Mouse (Mus musculus): Measurements from ENCODE around the gene Inpp5a. TPM values are rescaled to one million over a fixed set of nuclear protein-coding genes. Genes with fewer than 3 reads are reported as not detected.
"Not testable (repeated sequence)": the region's sequence is repeated elsewhere in the genome, so short reads cannot be mapped to it uniquely, and the experiment has no call there.

Gene Inpp5a
- total RNA-seq, 2 experiments from 2014 or later = 183 to 186 TPM

DNA sequence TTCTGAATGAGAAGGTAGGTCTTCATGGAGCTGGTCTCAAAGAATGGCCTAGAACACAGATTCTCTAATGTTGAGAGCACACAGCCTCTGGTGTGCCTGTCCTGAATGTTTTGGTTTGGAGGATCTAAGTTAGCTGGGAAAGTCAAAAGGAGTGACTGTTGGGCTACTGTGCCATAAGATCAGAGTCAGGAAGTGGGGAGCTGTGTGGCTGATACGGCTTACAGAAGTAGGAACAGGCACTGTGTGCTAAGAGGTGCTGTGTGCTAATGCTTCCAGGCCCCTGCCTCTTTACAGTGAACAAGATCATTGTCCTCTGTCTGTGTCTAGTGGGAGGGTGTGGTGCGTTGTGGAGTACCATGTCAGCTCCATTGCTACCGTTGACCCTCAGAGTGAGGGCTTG lies 12.0 kb downstream of the Inpp5a start:
- DNase-seq = no peak

DNA sequence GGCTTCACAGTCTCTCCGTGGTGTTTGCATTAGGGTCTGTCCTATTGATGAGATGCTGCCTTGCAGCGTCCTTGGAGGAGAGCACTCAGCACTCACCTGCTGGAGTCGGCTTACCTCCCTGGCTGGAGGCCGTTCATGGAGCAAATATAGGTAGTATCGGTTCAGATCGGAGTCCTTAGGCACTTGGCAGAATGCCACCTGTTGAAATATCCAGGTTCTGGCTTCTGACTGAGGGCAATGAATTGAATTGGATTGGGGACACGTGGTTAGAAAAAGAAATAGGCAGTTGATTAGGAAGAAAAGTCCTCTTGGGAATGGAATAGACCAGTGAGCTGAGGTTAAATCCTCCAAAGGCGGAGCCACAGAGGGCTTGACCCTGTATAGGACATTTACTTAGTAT lies 12.9 kb downstream of the Inpp5a start:
- DNase-seq = no peak

DNA sequence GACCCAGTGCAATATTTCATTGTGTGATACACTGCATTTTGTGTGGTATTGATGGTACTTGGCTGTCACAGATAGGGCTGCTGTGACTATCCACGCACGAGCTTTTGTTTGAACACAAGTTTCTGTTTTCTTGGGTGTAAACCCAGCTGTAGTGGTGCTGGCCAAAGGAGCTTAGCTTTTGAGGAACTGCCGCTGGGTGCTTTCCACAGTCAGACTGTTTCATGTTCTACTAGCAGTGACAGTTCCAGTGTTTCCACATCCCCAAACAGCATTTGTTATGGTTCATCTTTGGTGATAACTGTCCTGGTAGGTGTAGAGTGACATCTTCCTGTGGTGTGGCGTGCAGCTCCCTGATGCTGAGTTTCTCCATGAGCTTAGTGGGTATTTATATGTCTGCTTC lies 13.8 kb downstream of the Inpp5a start:
- DNase-seq = no peak

DNA sequence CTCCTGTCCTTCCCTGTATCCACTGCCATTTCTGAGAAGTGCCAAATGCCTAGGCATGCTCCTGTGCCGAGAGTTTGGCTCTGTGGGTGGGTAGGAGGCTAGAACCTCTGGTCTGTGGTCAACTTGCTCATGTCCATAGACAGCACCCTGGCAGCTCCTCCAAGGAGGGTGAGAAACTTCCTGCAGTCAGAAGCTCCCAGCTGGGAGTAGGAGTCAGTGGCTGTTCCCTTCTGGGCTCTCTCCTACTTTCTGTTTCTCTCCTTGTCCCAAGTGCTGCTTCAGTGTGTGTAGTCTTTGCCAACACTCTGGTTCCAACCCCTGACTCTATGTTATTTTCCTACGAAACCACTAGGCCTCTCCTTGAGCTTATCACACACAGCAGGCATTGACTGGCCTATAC lies 17.7 kb downstream of the Inpp5a start:
- DNase-seq = no peak

DNA sequence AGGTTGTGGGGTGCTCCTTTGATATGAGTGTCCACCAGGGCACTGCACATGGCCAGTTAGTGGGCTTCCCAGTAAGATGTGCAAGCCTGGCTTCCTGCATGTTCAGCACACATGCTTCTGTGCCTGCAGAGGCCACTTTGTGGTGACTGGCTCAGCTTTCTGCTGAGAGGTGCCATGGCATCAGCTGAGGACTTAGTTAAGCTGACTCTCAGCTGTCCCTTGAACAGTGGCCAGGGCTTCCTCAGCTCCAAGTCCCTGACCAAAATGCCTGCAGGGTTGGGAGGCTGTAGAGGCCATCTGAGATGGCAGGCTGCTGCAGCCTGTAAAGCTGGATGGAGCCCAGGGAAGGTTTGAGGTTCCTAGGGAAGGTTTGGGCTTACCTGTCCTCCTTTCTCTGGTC lies 19.1 kb downstream of the Inpp5a start:
- DNase-seq = no peak

DNA sequence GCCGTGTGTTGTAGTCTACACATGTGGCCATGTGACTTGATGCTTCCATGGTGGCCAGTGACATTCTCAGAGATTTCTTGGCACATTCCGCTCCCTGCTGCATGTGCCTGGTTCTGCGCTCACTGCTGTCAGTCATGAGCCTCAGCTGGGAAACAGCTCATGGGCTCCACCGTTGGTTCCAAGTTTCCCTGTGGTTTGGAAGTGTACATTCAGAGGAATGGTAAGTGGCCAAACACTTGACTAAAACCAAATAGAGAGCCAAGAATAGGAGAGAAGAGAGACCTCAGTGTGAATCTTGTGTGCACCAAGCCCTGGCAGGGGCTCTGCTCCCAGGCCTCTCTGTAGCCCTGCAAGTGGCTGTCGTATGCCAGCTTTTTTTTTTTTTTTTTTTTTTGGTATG lies 21.0 kb downstream of the Inpp5a start:
- no peak for DNase-seq

DNA sequence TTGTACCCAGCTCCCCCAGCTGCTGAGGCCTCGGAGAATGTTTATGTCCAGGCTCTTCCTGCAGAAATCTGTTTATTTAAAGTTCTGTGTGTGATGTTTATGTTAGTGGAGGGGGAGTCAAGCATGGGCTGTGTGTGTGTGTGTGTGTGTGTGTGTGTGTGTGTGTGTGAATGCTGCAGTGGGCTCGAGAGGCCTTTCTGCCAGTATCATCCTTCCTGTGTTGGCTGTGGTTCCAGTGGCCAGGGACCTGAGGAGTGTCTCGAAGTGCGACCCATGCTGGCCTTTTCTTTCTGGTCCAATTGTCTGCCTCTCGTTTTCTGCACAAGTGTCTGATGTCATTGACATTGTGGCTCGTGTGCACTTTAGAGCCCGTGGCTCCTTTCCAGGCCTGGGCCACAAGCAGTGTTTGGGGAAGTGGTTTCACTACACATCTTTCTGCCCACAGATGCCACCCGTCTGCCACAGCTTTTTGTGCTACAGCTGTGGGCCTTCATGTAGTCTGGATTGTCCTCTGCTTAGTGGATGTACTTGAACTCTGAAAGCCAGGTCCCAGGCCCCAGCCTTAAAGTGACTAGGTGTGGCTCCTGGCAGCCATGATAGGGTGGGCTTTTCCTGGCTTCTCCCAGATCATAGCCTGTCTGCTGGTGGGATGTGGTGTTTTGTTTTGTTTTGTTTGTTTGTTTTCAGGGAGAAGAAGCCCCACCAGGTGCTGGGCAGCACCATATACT lies 23.5 kb downstream of the Inpp5a start:
- DNase-seq = peak; percentile 53

DNA sequence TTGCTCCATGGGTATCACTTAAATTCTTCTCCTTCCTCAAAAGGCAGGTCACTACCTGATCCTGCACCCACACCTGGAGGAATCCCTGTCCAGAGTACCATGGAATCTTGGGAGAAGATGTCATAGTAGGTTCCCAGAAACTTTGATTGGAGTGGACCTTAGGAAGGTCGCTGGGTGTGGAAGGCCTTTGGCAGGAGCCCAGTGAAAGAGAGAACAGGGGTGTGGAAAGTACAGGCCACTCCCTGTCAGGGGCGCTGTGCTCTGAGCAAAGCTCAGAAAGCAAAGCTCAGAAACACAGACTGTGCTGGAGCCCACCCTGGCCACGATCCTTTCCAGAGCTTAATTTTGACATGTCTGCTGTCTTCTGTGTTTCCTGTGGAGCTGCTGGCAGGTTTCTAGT lies 24.5 kb downstream of the Inpp5a start:
- no peak for DNase-seq

DNA sequence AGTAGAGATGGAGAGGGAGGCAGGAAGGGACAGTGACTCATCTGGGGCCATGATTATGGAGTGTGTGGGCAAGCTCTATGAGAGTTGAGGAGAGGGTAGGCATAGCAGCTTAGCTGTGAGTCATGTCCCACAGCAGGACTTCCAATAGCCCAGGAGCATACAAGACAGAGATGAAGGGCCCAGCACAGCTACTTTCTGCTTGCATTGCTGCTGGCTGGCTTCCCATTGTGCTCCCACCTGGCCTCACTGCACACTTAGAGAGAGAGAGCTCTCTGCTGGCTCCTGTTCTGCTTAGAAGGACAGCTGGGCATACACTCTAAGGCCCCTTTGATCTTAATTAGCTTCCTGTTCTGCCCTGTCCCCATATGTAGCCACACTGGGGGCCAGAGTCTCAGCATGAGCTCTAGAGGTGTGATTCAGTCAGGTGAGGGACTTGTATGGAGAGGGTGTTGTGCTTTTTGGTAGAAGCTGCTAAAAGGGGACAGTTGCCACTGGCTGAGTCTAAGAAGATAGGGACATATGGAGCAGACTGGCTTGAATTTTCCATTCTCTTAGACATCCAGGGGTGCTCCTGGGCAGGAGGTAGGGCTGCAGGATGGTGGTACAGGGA lies 26.8 kb downstream of the Inpp5a start:
- DNase-seq = no peak

DNA sequence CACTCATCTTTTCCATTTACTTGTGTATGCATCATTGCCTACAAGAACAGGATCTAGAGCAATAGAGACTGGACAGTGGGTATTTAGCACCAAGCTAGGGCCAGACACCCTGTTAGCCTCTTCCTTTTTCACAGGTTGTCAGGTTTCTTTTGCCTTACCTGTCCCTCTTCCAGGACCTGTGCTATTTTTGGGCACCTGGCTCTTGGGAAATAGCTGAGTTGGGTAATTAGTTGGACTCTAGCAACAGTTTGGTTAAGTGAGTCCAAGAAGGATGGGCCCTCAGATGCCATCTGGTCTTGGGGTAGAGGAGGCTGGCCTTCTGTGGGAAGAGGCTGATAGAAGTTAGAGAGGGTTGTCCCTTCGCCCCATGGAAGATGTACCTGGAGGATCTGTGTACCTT lies 29.5 kb downstream of the Inpp5a start:
- no peak for DNase-seq

DNA sequence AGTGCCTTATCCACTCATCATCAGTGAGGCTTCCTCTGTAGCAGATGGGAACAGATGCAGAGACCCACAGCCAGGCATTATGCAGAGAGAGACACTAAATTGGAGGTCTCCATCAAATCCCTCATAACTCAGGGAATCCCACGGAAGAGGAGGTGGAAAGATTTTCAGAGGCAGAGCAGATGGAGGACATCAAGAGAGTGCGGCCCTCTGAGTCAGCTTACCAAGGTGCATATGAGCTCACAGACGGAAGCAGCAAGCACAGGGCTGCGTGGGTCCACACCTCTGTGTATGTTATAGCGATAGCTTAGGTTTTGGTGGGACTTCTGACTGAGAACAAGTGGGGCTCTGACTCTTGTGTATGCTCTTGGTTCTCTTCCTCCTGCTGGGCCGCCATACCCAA lies 33.9 kb downstream of the Inpp5a start:
- no peak for DNase-seq

DNA sequence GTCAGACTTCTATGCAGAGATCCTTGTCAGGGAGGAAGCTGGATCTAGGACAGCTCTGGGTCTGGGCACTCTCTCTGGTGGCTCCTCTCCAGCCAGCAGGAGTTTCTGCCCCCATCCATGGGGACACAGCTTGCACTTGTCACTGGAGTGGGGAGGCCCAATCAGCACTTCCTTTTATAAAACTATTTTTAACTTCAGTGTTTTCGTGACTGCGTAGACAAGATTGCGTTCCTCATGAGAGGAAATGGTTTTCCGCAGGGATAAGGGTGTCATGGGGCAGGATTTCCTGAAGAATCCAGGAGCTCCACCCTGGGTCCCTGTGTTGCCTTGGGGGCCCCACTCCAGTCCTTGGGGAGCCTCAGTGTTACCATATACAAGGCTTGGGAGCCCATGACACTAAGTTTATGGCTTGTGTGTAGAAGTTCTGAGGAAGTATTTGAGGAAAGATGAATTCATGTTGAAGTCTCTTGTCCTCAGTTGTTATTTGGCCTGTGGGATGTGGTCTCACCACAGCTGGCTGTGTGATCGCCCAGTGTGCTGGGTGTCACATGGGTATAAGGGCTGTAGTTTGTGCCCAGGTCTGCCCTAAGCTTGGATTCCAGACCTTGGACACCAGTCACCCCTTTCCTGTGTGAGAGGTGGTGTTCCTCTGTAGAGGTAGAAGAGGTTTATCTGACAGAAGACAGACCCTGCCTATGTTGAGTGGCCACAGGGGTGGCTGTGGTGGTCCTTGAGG lies 45.4 kb downstream of the Inpp5a start:
- peak; percentile 75 for DNase-seq

DNA sequence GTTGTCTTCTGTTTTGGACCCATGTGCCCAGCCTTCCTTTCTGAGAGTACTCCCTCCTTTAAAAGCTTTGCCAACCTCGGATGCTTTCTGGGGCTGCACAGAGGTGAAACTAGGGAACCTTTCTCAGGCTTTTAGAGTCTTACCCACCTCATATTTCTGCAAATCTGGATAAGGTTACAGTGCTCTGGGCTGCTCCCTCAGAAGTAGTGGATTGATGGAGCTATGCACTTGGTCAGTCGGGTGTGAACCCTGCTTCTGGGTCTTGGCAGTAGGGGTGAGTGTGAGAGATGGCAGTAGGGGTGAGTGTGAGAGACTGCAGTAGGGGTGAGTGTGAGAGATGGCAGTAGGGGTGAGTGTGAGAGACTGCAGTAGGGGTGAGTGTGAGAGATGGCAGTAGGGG lies 46.0 kb downstream of the Inpp5a start:
- not testable (repeated sequence) for DNase-seq

DNA sequence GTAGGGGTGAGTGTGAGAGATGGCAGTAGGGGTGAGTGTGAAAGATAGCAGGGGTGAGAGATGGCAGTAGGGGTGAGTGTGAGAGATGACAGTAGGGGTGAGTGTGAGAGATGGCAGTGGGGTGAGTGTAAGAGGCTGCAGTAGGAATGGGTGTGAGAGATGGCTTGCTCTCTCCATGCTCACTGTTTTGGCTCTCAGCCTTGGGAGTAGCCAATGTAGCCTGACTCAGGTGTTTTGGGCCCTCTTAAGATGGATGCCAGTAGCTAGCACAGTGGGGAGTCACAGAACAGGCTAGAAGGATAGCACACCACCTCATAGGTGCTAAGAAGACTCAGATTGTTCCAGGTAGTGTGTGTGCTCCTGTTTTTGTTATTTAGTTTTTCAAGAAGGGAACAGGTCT lies 46.8 kb downstream of the Inpp5a start:
- DNase-seq = no peak

DNA sequence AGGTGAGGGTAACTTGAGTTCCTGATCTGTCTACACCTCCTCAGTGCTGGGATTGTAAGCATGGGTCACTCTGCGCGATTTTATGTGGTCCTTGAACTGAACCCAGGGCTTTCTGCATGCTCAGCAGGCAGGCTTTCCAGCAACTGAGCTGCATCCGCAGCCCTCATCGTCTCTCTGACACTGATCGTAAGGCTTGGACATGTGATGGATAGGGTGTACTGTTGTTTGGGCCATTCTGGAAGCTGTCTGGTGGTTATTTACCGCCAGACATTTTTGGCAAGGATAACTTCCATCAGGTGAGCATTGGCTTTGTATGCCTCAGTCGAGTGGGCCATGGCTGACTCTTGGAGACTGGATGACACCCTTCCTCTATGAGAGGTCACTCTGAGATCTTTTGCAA lies 48.0 kb downstream of the Inpp5a start:
- DNase-seq = no peak

DNA sequence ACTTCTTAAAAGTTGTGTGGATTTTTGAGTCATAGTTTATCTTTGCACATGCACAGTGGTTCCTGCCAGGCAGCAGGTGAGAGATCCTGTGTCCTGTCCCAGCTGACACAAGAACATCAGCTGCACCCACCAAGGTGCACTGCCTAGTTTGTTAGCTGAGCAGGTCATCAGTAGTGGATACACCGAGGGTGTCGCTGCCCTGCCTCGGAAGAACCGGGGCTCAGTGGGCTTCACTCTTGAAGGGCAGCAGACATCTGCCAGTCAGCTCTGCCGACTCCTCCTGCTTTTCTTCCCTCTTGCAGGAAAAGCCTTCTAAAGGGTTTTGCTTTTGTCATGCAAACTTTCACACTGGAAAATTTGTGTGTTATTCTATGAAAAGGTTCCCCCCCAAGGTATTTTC lies 48.6 kb downstream of the Inpp5a start:
- no peak for DNase-seq

DNA sequence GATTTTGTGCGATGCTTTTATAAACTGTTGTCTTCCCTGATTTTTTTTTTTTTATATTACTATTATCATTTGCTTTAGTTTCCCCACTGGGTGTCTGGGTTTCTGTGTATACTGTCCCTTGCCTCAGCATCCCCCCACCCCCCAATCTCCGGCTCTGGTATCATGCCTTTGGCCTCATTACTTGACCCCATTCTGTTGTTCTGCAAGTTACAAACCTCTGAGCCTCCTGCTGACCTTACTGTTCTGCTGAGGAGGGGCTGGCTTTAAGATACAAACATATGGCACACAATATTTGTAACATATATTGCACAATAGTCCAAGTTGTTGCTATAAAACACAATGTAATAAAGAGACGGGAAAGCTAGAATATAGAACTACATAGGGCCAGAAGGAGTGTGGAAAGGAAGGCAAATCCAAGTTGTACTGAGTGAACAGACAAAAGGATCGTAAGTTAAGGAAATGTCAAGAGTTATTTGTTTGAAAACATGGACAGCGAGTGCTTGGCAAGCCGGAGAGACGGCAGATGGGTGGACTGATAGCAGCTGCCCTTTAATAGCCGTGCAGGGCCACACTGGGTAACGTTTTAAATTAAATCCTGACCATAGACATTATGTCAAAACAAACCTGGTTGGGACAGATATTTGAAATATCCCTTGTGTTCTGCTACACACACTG lies 49.2 kb downstream of the Inpp5a start:
- no peak for DNase-seq

DNA sequence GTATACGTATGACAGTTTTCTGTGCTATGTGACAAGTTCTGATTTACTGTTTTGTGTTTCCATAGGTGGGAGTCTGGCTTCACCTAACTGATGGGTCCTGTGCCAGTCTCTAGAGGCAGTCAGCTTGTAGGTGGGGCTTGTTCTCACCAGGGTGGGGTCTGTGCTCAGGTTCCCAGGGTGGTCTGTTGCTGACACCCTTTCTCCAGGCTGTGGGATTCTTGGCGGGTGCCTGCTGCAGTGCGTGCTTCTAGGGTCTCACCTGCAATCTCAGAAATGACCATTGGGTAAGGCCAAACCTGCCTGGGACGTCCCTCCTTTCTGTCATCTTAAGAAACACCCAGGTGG lies 49.7 kb downstream of the Inpp5a start:
- no peak for DNase-seq

DNA sequence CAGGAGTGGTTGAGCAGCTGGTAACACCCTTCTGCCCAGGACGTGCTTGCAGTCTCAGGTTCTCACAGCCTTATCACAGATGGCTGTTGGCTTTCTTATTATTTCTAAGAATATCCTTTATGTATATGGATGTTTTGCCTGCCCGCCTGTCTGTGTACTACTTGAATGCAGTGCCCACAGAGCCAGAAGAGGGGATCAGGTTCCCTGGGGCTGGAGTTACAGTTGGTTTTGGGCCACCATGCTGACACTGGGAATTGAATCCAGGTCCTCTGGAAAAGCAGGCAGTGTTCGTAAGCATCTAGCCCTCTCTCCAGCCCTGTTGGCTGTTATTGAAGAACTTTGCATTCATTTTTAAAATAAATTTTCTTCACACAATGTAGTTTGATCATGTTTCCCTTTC lies 50.1 kb downstream of the Inpp5a start:
- DNase-seq = no peak

DNA sequence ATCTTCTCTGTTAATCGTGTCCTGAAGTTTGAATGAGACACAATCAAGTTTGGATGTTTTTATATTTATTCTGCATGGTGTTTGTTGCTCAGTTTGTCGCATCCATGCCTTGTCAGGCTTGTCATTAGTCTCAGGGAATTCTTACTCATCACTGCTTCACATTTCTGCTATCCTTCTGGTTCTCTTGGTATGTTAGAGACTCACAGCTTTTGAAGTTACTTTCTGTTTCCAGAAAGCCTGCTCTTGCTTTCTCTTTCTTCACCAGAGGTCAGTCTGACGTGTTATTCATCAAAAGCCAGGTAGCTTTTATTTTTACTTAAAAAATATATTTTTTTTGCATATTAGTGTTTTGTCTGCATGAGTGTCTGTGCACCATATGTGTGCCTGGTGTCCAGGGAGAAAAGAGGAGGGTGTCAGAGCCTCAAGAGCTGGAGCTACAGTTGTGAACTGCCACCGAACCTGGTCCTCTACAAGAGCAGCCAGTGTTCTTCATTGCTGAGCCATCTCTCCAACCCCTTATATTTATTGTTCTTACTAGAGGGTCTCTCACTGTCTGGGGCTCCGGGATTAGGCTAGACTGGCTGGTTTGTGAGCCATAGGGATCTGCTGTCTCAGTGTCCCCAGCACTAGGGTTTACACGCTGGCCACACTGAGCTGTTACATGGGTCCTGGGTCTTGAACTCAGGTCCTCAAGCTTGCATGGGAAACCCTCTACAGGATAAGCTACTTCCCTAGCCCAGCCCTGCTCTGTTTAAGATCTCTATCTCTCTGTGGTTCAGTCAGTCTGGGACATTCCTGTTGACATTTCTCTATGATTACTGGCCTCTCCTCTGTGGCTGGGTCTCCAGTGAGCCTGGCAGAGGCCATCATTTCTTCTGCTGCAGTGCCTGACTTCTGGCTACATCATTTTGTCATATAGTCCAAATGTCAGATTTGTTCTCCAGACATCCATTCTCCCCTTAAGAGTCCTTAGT lies 51.3 kb downstream of the Inpp5a start:
- peak; percentile 4 for DNase-seq

DNA sequence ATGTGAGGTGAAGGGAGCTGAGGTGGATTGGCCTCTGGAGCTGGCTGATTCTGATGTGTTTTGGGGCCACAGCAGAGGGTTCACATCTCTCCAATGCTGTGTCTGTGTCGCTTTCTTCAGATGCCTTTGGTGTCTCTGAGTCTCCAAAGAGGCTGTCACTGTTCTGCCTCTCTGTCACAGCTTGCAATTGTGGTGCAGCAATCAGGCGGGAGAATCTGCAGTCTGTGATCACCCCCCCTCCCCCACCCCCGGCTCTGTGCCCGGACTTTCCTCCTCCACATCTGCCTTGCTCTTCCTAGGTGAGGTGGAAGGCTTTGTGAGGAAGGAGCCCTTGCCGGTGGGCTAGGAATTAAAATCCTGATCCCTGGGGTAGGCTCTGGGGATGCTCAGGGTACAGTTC lies 52.1 kb downstream of the Inpp5a start:
- no peak for DNase-seq

DNA sequence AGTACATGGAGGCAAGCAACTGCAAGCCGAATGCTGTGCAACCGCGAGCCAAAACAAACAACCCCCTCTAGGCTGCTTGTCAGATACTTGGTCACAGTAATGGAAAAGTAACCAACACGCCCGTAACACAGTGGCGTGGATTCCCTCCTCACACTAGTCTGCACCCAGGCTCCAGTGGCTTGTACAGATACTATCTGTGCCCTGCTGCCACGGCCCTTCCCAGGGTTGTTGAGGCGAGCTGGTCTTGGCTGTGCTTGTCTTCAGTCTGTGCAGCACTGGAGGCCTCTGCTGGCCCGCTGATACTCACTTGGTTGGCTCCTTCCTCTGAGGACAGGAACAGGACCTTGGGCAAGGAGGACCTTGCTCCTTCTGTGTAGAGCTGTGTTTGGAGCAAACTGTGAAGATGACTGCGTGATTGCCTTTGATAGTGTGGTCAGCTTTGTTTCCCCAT lies 52.9 kb downstream of the Inpp5a start:
- DNase-seq = peak; percentile 47

Data from heart, postnatal 4 days (tissue).